Mouse (Mus musculus) liver, embryonic 14.5 days (tissue): ENCODE measurements around the gene Crot. TPM values are rescaled to one million over a fixed set of nuclear protein-coding genes. Genes with fewer than 3 reads are reported as not detected.

Experiments
- ATAC-seq: fragments of 200-750 bp; cut with Nextera tagmentation; 2 replicates; pipeline ENCODE4 v1.8.0; 2017; ENCODE audit warnings: moderate number of reproducible peaks, mild to moderate bottlenecking, moderate library complexity; ENCODE audit not compliant: insufficient read depth
- DNase-seq, 3 experiments: peaks; one replicate each; pipeline ENCODE4 v3.0.0-alpha.2; 2012 to 2013; ENCODE audit warnings: low read depth in 3 of 3, low spot score in 3 of 3
- H3K27ac ChIP-seq: fragments of 300-500 bp; sonication (generic); 2 replicates; pipeline ENCODE4 v1.5.1; 2014; ENCODE audit warnings: moderate library complexity, mild to moderate bottlenecking, control low read depth, inconsistent platforms
- H3K27me3 ChIP-seq: fragments of 300-500 bp; sonication (generic); 2 replicates; pipeline ENCODE4 v1.6.1; 2014; ENCODE audit warnings: mild to moderate bottlenecking, low read length, moderate library complexity; ENCODE audit not compliant: control insufficient read depth, insufficient read depth
- H3K36me3 ChIP-seq: fragments of 300-500 bp; sonication (generic); replicated peaks from 2 replicates; pipeline ENCODE4 v1.6.1; 2014; ENCODE audit warnings: low read depth; ENCODE audit not compliant: control insufficient read depth, insufficient read depth
- H3K4me1 ChIP-seq, 2 experiments: fragments of 200-500 bp in 1 of 2; fragments of 300-500 bp in 1 of 2; sonication (generic) in 1 of 2; replicated peaks; 2 replicates each; pipeline ENCODE4 v1.6.1; 2012 to 2014; ENCODE audit warnings: antibody characterized with exemption in 1 of 2, inconsistent platforms in 1 of 2, low read length in 1 of 2; ENCODE audit not compliant: control insufficient read depth in 2 of 2, insufficient read depth in 2 of 2
- H3K4me2 ChIP-seq: fragments of 300-500 bp; sonication (generic); 2 replicates; pipeline ENCODE4 v1.6.1; 2014; ENCODE audit warnings: low read depth, mild to moderate bottlenecking, control low read depth, moderate library complexity
- H3K4me3 ChIP-seq, 2 experiments: fragments of 200-500 bp in 1 of 2; fragments of 300-500 bp in 1 of 2; sonication (generic) in 1 of 2; 2 replicates each; pipeline ENCODE4 v1.5.1; 2012 to 2014; ENCODE audit warnings: low read depth in 2 of 2, low read length in 2 of 2, mild to moderate bottlenecking in 2 of 2, control low read depth in 1 of 2, inconsistent platforms in 1 of 2, moderate library complexity in 1 of 2; ENCODE audit not compliant: insufficient read depth in 1 of 2
- H3K9ac ChIP-seq: fragments of 300-500 bp; sonication (generic); replicated peaks from 2 replicates; pipeline ENCODE4 v1.6.1; 2014; ENCODE audit warnings: mild to moderate bottlenecking, control low read depth, moderate library complexity
- H3K9me3 ChIP-seq: fragments of 300-500 bp; sonication (generic); 2 replicates; pipeline ENCODE4 v1.6.1; 2016; ENCODE audit warnings: low read length, mixed read lengths; ENCODE audit not compliant: control insufficient read depth
- CTCF ChIP-seq: IDR thresholded peaks from 2 replicates; pipeline ENCODE4 v1.5.1; 2016; ENCODE audit warnings: antibody characterized with exemption, low read depth, control low read depth
- EP300 ChIP-seq: IDR thresholded peaks from 2 replicates; pipeline ENCODE4 v1.6.1; 2016; ENCODE audit warnings: antibody characterized with exemption, low read depth
- WGBS: fragments of 180-500 bp; shearing (Covaris S2); extraction: QIAGEN DNeasy Blood & Tissue Kit; methylation state at CpG from one replicate; pipeline ENCODE4 v1.1.7; 2014; ENCODE audit not compliant: insufficient replicate concordance; 5-methylcytosine and 5-hydroxymethylcytosine counted together
- polyA plus RNA-seq, 2 experiments: library from polyadenylated mRNA; depleted of rRNA in 1 of 2; stranded (reverse) in 1 of 2; unstranded in 1 of 2; fragments of >200 nt; fragmentation: Nextera tagmentation in 1 of 2; extraction: Ambion mirVana in 1 of 2; gene quantifications; 2 replicates each; pipeline versions ENCODE4 v1.2.1 to v1.2.3; 2012 to 2014

The Crot gene
- polyA plus RNA-seq, 2 experiments: 19.7 to 51.6 TPM

GRCm38 (mm10) chr5:9034535-9034934 lies 37.4 kb upstream of the Crot start:
- Histone ChIP-seq H3K9ac (no peak overlapping the region), H3K27me3 (no peaks in the 10 kb centered on the region), H3K9me3 (no peaks in the 10 kb centered on the region), H3K4me2 (no peak overlapping the region), H3K4me1 (peaks cover 0 to 3% of the 10 kb centered on the region in 2 experiments; a peak in 1 of 4 replicates), H3K4me3 (no peak overlapping the region), H3K27ac (no peak overlapping the region), H3K36me3 (no peaks in the 10 kb centered on the region)
- 71% methylated on average over 9 of the region's 9 CpGs for WGBS
- TF ChIP-seq EP300: 0 out of 2 replicates have a peak, but pooled peaks have one; percentile 14
- no peak for TF ChIP-seq CTCF
- ATAC-seq: peak; percentile 77
- peak; percentile 23 to 36 (median 30) for DNase-seq

DNA sequence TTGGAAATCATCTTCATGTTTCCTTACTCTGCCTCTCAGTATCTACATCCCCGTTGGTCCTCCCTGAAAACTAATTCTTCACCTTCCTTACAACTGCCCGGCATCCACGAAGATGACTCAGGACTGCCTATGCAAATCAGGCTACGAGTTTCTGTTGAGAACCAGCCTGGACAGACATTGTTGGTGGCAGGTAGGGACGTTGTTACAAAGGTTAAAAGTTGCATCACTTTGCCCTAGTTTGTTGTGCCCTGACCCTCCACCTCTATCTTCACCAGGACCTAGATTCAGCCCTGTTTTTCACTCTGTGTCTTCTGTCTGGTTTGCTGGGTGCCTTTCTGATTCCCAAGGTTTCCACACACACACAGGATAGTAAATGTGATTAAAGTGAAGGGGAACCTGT lies 36.7 kb upstream of the Crot start:
- Histone ChIP-seq H3K4me2 (no peak overlapping the region), H3K27ac (no peak overlapping the region), H3K4me1 (peaks cover 0 to under 1% of the 10 kb centered on the region in 2 experiments; a peak in 1 of 4 replicates), H3K9ac (no peak overlapping the region), H3K9me3 (no peaks in the 10 kb centered on the region), H3K27me3 (no peaks in the 10 kb centered on the region), H3K36me3 (no peaks in the 10 kb centered on the region), H3K4me3 (no peak overlapping the region)
- no peak for DNase-seq
- peak; percentile 63; the same call in 1 of the 2 replicates for ATAC-seq
- no peak for TF ChIP-seq CTCF
- no peak for TF ChIP-seq EP300
- WGBS: 56% methylated on average over 5 of the region's 5 CpGs

DNA sequence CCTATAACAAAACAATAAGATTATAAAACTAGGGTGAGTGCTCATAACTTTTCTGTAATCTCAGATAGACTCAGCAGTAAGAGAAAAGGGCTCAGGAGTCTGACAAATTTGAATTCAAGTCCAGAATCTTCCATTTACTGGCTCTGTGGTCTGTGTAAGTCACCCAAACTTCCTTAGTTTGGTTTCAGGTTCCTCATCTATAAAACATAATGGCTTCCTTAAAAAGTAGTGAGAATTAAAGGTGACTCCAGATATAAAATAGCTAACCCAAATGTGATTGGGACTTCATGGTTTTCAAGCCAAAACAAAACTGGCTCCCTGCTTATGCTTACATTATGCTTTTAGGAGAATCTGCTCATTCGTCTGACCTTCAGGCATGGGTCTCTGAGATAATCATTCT lies 35.5 kb upstream of the Crot start:
- DNase-seq: no peak

GRCm38 (mm10) chr5:9032101-9032590 lies 35.0 kb upstream of the Crot start:
- WGBS: 74% methylated on average over 8 of the region's 8 CpGs
- TF ChIP-seq CTCF (no peak), EP300 (no peak)
- H3K4me1 ChIP-seq: no peaks in the 10 kb centered on the region
- ATAC-seq (no peak), DNase-seq (no peak)
- H3K9ac ChIP-seq: no peak overlapping the region
- no peaks in the 10 kb centered on the region for H3K9me3 ChIP-seq
- H3K27me3 ChIP-seq: no peaks in the 10 kb centered on the region
- no peak overlapping the region for H3K27ac ChIP-seq
- H3K4me2 ChIP-seq: no peak overlapping the region
- H3K36me3 ChIP-seq: no peaks in the 10 kb centered on the region
- H3K4me3 ChIP-seq: no peak overlapping the region

More for the DNA sequence above, 35.5 kb upstream of the Crot start:
- Histone ChIP-seq H3K9ac (no peak overlapping the region), H3K4me2 (no peak overlapping the region), H3K27me3 (no peaks in the 10 kb centered on the region), H3K4me1 (no peaks in the 10 kb centered on the region), H3K27ac (no peak overlapping the region), H3K4me3 (no peak overlapping the region), H3K9me3 (no peaks in the 10 kb centered on the region), H3K36me3 (no peaks in the 10 kb centered on the region)
- 67% methylated on average over 1 of the region's 1 CpGs for WGBS
- TF ChIP-seq EP300: no peak
- no peak for TF ChIP-seq CTCF
- ATAC-seq: no peak

DNA sequence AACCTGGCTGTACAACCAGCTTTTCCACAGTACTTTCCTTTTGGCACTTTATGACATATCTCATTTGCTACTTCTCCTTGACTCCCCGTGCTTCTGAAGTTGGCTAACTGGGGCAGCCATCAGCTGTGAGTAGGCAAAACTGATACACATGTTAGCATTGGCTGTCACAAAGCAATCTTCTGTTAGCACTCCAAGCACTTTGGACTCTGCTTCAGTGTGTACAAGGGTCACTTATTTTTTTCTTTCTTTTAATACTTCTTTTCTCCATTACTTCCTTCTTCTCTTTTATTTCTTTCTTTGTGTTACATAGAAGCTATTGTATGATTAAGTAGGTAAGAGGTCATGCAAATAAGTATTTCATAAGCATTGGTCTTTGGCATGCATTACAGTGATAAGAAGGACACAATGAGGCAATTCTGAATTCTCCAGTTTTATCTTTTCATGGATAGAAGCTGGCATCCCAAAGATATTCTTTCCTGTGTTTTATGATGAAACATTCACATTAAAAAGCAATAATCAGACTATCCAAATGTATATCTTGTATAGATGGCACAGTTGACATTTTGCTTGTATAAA lies 31.2 kb upstream of the Crot start:
- no peak overlapping the region for H3K27ac ChIP-seq
- 32% methylated on average over 1 of the region's 1 CpGs for WGBS
- no peak for DNase-seq

More for the DNA sequence above, 31.2 kb upstream of the Crot start:
- Histone ChIP-seq H3K27me3 (no peaks in the 10 kb centered on the region), H3K4me3 (no peak overlapping the region), H3K36me3 (no peaks in the 10 kb centered on the region), H3K9ac (no peak overlapping the region), H3K4me1 (no peaks in the 10 kb centered on the region), H3K4me2 (no peak overlapping the region), H3K9me3 (no peaks in the 10 kb centered on the region)
- no peak for ATAC-seq
- no peak for TF ChIP-seq CTCF
